Mouse (Mus musculus) forebrain, postnatal 0 days (tissue): Measurements from ENCODE around the gene Fmo6. TPM values are rescaled to one million over a fixed set of nuclear protein-coding genes. Genes with fewer than 3 reads are reported as not detected.

ENCODE experiments used
- ATAC-seq: fragments of 200-750 bp; cut with Nextera tagmentation; 2 replicates; pipeline ENCODE4 v1.8.0; 2017; ENCODE audit warnings: mild to moderate bottlenecking, moderate library complexity
- DNase-seq: peaks from one replicate; pipeline ENCODE4 v3.0.0-alpha.2; 2015
- H3K27ac ChIP-seq: fragments of 300-500 bp; sonication (generic); 2 replicates; pipeline ENCODE4 v1.5.1; 2014; ENCODE audit warnings: low read depth, mild to moderate bottlenecking, antibody characterized with exemption, low read length, moderate library complexity, mixed read lengths
- H3K27me3 ChIP-seq: fragments of 300-500 bp; sonication (generic); 2 replicates; pipeline ENCODE4 v1.6.1; 2014; ENCODE audit warnings: mild to moderate bottlenecking, low read length, mixed read lengths; ENCODE audit not compliant: insufficient read depth
- H3K36me3 ChIP-seq: fragments of 300-500 bp; sonication (generic); 2 replicates; pipeline ENCODE4 v1.6.1; 2014; ENCODE audit warnings: mild to moderate bottlenecking, moderate library complexity; ENCODE audit not compliant: insufficient read depth
- H3K4me1 ChIP-seq: fragments of 300-500 bp; sonication (generic); 2 replicates; pipeline ENCODE4 v1.6.1; 2014; ENCODE audit warnings: antibody characterized with exemption; ENCODE audit not compliant: insufficient read depth
- H3K4me2 ChIP-seq: fragments of 300-500 bp; sonication (generic); 2 replicates; pipeline ENCODE4 v1.6.1; 2014; ENCODE audit warnings: low read depth, mild to moderate bottlenecking, moderate library complexity
- H3K4me3 ChIP-seq: fragments of 300-500 bp; sonication (generic); 2 replicates; pipeline ENCODE4 v1.5.1; 2014; ENCODE audit warnings: low read depth, low read length, mixed read lengths
- H3K9ac ChIP-seq: fragments of 300-500 bp; sonication (generic); 2 replicates; pipeline ENCODE4 v1.6.1; 2014; ENCODE audit warnings: mild to moderate bottlenecking
- H3K9me3 ChIP-seq: fragments of 300-500 bp; sonication (generic); 2 replicates; pipeline ENCODE4 v1.6.1; 2016; ENCODE audit warnings: low read length
- CTCF ChIP-seq: sonication (generic); IDR thresholded peaks from 2 replicates; pipeline ENCODE4 v1.5.1; 2016; ENCODE audit warnings: antibody characterized with exemption, control low read depth, low read depth
- WGBS: fragments of 180-500 bp; shearing (Covaris S2); extraction: QIAGEN DNeasy Blood & Tissue Kit; methylation state at CpG from one replicate; pipeline ENCODE4 v1.1.7; 2014; 5-methylcytosine and 5-hydroxymethylcytosine counted together
- polyA plus RNA-seq: library from polyadenylated mRNA; unstranded; fragments of >200 nt; fragmentation: Nextera tagmentation; extraction: Ambion mirVana; gene quantifications from 2 replicates; pipeline ENCODE4 v1.2.1, GENCODE M21; 2015
- total RNA-seq: library from RNA; depleted of rRNA; stranded (reverse); fragments of >200 nt; gene quantifications from 2 replicates; pipeline ENCODE4 v1.2.3, GENCODE M21; 2014; rRNA removed

Fmo6 gene
- total and polyA plus RNA-seq, 2 experiments from 2014 or later = not detected

- no peak for DNase-seq
Observed at GRCm38 (mm10) chr1:162871701-162872311, 65.5 kb downstream of the Fmo6 start.

GRCm38 (mm10) chr1:162870978-162871377 lies 66.3 kb downstream of the Fmo6 start:
- Histone ChIP-seq H3K9me3 (no peaks in the 10 kb centered on the region), H3K4me2 (no peak overlapping the region), H3K36me3 (no peaks in the 10 kb centered on the region), H3K27ac (no peak overlapping the region), H3K9ac (no peak overlapping the region), H3K4me1 (no peaks in the 10 kb centered on the region), H3K27me3 (no peaks in the 10 kb centered on the region), H3K4me3 (no peak overlapping the region)
- TF ChIP-seq CTCF = no peak
- WGBS = 87% methylated on average over 7 of the region's 7 CpGs
- ATAC-seq (no peak), DNase-seq (no peak)

More at GRCm38 (mm10) chr1:162871701-162872311, 65.5 kb downstream of the Fmo6 start:
- Histone ChIP-seq H3K27ac (no peak overlapping the region), H3K9ac (no peak overlapping the region), H3K27me3 (no peaks in the 10 kb centered on the region), H3K9me3 (no peaks in the 10 kb centered on the region), H3K36me3 (no peaks in the 10 kb centered on the region), H3K4me1 (no peaks in the 10 kb centered on the region), H3K4me2 (no peak overlapping the region), H3K4me3 (no peak overlapping the region)
- TF ChIP-seq CTCF = no peak
- 62% methylated on average over 9 of the region's 9 CpGs for WGBS
- no peak for ATAC-seq

DNA sequence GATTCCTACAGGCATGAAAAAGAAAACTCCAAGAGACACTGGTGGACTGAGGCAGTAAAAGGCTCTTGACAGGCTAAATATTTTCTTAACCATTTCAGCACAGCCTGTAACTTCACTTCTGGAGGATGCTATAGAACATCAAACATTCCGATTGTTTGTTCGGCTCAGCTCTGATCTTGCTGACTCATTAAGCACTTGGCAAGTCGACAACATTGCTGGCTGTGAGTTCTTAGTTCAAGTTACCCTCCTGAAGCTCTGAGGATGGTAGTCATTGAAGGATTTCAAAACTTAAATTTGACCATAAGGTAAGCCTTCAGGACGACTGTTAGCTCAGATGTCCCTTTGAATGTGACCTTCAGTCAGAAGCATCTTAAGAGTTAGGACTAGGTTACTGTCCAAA lies 69.9 kb downstream of the Fmo6 start:
- Histone ChIP-seq H3K4me3 (no peak overlapping the region), H3K27me3 (no peaks in the 10 kb centered on the region), H3K27ac (no peak overlapping the region), H3K4me1 (no peaks in the 10 kb centered on the region), H3K9me3 (no peaks in the 10 kb centered on the region), H3K4me2 (no peak overlapping the region), H3K36me3 (no peaks in the 10 kb centered on the region), H3K9ac (no peak overlapping the region)
- DNase-seq (no peak), ATAC-seq (no peak)
- 77% methylated on average over 4 of the region's 4 CpGs for WGBS
- TF ChIP-seq CTCF = no peak

Other genes with a start within 250 kb of the Fmo6 start
- 52.5 and 72.5 TPM in 2 replicates for gene Prrc2c, start 197.0 kb downstream of the Fmo6 start, total RNA-seq
- 60.9 and 122 TPM in 2 replicates for gene Prrc2c, start 197.0 kb downstream of the Fmo6 start, polyA plus RNA-seq
- 0.76 and 0.85 TPM in 2 replicates for gene Fmo4, start 123.5 kb downstream of the Fmo6 start, total RNA-seq
- gene Fmo4, start 123.5 kb downstream of the Fmo6 start, polyA plus RNA-seq = 0.09 and 0.17 TPM in 2 replicates
- 37.2 and 46.8 TPM in 2 replicates for gene Fmo1, start 70.9 kb downstream of the Fmo6 start, total RNA-seq
- gene Fmo1, start 70.9 kb downstream of the Fmo6 start, polyA plus RNA-seq = 28.1 and 33.2 TPM in 2 replicates
- gene Fmo2, start 38.8 kb downstream of the Fmo6 start, total RNA-seq = 0.38 and 0.81 TPM in 2 replicates
- gene Fmo2, start 38.8 kb downstream of the Fmo6 start, polyA plus RNA-seq = 0.30 and 0.50 TPM in 2 replicates
- gene Fmo3, start 47.0 kb upstream of the Fmo6 start, total RNA-seq = not detected in 2 replicates
- not detected in 2 replicates for gene Fmo3, start 47.0 kb upstream of the Fmo6 start, polyA plus RNA-seq
- gene Mroh9, start 148.2 kb upstream of the Fmo6 start, total RNA-seq = 0.08 TPM in 1 of 2 replicates, not detected in the other
- not detected in 2 replicates for gene Mroh9, start 148.2 kb upstream of the Fmo6 start, polyA plus RNA-seq